Mouse (Mus musculus) ovary, postnatal 14 days (tissue): Measurements from ENCODE around the gene Prkcb.
"Not testable (repeated sequence)": the region's sequence is repeated elsewhere in the genome, so short reads cannot be mapped to it uniquely, and the experiment has no call there.

Experiments used
- DNase-seq: peaks from one replicate; pipeline ENCODE4 v3.0.0; 2022; ENCODE audit warnings: low spot score

Gene Prkcb

DNA sequence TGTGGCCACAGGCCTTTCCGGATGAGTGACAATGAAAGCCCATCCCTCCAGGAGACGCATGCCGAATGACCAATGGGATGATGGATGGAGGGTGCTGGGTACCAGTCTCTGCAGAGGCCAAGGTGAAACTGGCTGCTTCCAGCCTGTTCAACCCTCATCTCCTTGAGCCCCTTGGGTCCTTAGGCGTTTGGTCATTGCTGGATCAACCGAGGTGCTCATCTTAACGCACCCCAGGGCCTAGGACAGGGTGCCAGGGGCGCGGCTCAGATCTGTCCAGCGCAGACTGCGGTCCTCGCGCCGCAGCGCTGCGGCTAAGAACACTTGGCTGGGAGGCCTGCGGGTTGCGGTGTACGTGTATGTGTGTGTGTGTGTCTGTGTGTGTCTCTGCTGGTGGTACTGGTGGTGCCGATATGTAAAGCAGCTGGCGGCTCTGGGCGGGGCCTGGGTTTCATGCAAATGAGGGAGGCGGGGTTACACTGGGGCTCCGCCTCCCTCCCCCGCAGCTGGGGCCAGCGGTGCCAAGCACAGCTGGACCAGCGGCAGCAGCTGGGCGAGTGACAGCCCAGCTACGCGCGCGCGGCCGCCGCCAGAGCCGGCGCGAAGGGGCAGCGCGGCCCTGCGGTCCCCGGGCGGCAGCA is at the start of gene Prkcb:
Gene Prkcb, plus strand, starts transcription at position 147 of the 638 bp plus-strand sequence.
- peak; percentile 49 for DNase-seq

DNA sequence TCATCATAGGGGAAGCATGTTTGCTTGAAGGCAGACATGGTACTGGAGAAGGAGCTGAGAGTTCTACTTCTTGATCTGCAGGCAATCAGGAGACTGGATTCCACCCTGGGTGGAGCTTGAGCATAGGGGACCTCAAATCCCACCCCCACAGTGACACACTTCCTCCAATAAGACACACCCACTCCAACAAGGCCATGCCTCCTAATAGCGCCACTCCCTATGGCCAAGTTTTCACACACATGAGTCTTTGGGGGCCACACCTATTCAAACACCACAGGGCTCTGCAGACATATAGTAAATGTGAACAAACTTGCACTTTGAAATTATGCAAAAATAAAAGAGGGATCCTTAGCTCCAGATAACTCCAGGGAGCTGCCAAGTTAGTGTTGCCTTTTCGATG is 49.6 kb upstream of the Prkcb start:
- no peak for DNase-seq

DNA sequence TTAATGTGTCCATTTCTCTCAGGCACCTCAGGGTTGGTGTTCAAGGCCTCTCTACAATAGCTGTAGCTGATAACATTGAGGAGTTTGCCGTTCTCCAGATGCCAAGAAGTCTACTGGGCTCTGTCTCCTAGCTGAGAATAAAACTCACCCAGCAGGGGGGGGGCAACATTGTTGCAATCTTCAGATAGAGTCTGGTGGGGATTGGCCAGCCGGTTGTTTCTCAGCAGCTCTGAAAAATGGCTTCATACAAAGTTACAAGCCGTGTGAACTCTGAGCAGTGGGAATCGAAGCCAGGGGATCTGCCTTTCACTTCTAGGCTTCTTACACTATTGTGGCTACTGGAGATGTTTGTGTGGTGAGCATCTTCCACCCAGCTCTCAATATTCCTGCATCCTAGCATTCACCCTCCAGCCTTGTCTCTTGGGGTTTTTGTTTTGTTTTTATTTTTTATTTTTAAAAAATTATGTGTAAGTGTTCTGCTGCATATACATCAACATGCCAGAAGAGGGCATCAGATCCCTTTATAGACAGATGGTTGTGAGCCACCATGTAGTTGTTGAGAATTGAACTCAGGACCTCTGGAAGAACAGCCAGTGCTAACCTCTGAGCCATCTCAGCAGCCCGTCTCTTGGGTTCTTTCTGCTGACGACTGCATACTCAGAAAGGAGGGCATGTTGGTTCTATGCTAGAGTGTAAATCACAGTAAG is 48.0 kb upstream of the Prkcb start:
- DNase-seq = no peak

DNA sequence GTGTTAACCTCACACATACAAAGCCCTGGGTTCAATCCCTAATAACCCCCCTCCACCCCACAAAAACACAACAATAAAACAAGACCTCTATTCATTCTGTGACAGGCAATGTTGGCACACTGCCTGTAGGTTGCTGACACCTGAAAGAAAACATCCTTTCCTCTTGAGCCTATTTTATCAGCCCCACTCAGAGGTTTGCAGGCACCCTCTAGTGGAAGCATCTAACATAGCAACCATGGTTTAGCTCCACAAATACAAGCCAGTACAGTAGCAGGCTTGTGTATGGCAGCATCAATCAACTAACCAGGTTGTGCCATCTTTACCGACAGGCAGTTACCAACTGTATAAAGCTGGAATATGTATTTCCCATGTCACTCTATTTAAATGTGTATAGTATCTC is 46.3 kb upstream of the Prkcb start:
- DNase-seq = peak; percentile 12

DNA sequence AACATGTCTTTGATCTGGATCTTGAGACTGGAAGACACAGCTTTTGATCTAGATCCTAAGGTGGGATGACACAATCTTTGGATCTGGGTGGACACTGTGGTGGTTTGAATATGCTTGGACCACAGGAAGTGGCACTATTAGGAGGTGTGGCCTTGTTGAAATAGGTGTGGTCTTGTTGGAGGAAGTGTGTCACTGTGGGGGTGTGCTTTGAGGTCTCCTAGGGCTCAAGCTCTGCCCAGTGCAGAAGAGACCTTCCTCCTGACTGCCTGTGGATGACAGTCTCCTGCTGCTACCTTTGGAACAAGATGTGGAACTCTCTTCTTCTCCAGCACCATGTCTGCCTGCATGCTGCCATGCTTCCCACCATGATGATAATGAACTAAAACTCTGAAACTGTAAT is 45.8 kb upstream of the Prkcb start:
- DNase-seq = not testable (repeated sequence)

DNA sequence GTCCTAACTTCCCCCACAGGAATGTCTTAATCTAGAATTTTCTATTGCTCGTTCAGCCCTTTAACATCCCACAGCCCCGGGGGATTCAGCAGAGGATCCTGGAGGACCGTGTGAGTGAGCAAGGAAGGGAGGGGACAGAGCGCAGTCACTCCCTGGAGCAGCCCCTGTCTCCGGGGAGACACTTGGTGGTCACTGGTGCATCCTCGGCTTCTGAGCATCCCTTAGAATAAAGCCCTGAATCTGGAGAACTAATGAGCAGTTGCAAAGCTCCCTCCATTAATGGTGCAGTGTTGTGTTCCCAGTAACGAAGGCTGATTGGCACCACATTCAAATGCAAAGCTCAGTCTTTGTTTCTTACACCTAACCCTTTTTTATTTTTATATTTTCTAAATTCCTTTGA is 44.4 kb upstream of the Prkcb start:
- DNase-seq = no peak

DNA sequence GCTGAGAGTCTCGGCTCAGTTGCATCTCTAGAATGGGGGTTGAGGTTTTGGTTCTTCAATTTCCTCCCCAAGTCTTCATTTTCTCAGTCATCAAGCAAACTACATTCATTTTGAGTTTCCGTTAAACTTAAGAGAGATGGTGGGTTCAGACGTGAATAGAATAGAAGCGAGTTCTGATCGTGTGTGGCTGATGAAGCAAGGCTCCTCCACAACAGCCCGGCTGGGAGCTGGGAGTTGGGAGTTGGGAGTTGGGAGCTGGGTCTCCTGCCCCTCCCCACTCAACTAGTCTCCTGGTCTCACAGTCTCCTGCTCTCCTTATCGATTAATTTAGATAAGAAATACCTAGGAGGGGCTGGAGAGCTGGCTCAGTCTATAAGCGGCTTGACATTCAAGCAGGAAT is 44.0 kb upstream of the Prkcb start:
- DNase-seq = no peak

DNA sequence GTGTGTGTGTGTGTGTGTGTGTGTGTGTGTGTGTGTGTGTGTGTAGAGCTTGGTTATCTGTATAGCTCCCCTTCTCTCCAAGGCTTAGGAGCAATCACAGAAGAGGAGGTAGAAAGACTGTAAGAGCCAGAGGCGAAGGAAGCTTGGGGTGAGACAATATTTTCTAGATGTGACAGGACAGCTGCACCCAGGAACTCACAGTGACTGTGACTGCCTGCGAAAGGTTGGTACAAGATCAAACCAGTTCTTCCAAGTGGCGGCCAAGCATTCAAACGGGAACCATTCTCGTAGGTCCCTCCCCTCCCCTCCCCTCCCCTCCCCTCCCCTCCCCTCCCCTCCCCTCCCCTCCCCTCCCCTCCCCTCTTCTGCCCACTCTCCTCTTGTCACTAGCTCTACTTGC is 42.6 kb upstream of the Prkcb start:
- DNase-seq = no peak

DNA sequence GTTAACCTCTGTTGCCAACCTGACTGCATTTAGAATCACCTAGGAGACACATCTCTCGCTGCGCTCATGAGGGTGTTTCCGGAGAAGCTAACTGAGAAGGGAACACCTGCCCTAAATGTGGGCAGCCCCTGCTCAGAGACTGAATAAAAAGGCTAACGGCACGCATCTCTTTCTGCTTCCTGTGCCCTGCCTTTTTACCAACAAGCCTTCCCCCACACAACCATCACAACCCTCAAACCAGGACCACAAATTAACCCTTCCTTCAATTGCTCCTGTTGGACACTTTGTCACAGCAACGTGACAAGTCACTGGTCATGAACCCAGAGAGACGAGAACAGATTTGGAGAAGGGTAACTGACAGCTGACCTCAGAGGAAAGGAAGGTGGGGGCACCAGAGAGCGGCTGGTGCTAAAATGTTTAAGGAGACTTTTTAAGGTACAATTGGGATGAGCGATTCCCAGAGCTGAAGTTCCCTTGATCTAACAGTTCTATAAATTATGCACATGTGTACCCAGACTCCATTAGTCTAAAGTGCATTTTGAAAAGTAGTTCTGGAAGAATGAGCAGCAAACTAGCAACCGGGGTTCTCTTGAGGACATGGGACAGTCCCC is 41.2 kb upstream of the Prkcb start:
- no peak for DNase-seq

DNA sequence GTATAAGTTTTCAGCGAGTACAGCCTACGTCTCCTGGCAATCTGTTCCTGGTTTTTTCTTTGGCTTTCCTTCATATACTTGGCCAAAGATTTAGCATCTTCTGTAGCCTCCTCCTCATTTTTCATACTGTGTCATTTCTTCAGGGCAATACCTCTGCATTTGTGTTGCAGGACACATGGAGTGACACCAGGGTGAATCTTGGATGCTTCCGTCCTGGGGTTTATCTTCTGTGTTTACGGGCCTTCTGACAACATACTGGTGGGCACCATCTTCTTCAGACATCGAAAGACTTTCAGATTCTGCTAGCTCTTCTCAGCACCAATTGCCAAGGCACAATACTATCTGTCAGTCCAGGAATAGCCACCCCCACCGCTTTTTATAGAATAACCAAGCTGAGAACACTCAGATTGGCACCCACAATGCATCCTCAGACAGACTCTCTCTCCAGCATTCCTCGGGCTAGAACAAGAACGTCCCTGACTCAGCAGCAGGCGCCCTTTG is 39.2 kb upstream of the Prkcb start:
- DNase-seq = no peak

DNA sequence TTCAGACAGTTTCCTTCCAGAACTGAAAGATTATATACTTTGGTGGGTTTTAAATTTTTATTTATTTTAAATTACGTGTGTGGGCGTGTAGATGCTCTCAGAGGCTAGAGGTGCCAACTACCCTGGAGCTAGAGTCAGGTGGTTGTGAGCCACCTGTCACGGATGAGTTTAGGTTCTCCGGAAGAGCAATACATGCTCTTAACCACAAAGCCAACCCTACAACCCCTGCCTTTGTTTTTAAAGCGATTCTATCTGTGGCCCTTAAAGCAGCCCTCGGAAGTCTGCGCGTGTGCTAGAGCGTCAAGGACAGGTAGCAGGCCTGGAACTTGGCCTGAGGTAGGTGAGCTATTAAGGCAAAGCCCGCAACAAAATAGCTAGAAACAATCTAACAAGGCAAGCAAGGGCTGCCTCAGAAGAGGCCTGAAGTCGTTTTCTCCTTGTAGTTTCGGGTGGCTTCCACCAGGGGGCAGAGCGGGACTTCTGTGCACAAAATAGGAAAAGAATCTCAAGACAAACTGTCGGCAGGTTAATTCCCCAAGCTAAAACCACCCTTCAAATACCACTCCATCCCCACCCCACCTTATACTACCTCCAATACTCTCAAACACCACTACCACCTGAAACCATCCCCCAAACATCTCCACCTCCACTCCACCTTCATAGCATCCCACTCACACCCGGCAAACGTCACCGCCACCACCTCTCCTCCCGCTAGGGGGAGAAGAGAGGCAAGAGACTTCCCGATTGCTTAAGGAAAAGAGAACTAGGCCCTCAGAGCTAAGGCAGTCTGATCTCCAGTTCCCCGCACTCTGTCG is 37.1 kb upstream of the Prkcb start:
- DNase-seq = peak; percentile 65

DNA sequence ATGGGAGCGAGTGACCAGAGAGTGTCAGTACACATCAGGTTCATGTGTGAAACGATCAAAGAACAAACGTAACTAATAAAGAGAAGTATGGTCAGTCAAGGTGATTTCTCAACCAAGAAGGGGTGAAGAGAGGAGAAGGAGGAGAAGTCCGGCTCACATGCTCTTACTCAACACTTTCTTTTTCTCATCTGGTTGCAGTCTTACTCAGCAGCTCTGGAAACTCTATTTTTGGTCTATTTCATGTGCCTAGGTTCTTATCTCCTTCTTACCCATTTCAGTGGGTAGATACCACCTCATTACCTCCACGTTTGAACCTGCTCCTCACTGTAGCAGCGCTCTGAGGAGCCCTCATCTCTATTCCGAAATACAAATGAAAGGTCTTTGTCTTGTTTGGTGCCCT is 31.8 kb upstream of the Prkcb start:
- DNase-seq = no peak

DNA sequence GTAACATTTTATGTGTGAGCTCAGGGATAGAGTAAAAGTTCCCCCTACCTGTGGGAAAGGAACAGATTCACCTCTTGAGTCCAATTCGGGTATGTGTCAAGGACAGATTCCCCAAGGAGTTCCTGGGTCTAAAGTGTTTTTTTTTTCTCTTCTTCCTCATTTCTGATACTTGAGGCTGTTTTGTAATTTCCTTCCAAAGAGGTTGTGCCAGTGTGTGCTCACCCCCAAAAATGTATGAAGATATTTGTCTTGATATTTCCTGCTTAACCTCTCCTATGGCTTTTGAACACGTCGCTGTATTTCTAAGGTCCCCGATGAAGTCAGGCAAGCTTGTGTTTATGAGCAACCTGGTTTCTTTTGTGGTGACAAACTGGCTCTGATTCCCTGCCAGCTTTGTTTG is 30.0 kb upstream of the Prkcb start:
- DNase-seq = no peak

DNA sequence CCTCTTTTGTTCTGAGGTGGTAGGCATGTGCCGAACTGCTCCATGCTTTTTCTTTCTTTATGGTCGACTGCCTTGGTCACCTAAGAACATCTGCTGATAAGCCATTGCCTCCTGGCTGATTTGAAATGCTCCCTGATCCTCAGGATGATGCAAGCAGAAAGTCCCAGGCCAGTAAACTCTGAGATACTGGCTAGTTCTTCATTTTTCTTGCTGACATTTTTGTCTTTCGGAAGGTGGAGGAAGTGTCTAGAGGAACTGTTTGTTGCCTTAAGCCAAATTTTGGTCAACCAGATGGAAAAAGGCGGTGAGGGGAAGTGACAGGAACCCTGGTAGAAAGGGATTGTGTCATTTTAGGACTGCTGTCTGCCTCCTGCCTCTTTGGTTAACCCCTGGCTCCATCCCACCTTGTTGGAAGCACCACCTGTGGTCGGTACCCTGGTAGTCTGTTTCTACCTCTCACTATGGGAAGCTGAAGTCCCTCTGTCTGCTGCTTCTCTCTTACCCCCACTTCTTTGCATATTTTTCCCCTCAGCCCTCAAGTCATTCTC is 28.4 kb upstream of the Prkcb start:
- no peak for DNase-seq

DNA sequence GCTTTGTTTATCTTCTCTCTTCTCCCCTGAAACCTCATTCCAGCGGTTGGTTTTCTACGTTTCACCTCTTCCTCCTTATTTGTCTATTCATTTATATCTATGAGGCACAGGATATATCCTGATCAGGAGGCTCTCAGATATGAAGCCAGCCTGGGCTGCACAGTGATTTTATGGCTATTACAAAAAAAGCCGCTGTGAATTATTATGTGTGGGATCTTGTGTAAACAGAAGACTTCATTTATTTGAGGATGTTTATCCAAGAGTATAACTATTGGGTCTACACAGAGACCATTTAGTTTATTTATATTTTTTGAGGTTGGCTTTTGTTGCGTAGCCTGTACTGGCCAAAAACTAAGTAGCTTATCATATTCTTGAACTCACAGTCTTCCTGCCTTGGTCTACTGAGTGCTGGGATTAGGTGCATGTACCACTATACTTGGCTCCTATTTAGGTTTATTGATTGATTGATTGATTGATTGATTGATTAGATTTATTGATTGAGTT is 19.5 kb upstream of the Prkcb start:
- DNase-seq = no peak

DNA sequence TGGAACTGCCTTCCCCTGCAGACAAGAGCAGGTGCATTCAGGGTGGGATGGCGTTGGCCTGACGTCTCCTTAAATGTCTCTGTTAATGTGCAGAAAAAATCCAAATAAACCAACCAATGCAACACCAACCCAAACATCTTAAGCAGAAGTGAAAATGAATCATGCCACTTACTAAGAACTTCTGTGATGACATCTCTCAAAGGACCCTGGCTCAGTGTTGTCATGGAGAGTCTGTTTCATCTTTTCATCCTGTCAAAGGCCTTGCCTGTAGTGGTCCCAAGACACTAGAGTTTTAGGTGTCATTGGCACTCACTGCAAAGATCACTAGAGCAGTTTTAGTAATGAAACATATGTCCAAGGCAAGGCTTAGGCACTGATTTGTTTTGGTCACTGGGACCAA is 16.2 kb upstream of the Prkcb start:
- no peak for DNase-seq

DNA sequence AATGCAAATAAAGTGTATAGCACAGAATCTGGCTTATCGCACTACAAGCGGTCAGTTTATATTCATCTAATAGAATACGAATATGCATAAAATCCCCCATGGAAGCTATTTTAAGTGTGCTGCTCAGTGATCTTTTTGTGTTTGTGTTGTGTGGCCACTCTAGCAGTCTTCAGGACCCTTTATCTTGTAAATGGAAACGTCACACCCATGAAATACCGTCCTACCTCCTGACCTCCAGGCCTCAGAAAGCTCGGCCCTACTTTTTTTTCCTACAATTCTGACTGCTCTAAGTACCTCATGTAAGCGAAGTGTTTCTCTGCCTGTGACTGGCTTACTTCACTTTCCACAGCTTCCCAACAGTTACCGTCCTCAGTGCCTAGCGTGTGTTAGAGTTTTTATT is 9.0 kb upstream of the Prkcb start:
- DNase-seq = no peak

DNA sequence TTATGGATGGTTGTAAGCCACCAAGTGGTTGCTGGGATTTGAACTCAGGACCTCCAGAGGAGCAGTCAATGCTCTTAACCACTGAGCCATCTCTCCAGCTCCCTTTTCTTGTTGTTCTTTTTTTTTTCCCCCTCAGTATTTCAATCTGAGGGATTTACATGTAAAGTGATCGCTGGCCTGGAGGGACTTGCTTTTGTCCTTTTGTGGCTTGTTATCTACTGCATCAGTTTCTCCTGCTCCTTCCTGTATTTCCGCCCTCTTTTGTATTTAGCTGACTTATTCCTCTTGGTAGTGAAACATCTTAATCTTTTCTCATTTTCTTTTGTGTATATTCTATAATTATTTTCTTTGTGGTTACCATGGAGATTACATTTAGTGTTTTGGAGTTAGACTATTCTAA is 8.2 kb upstream of the Prkcb start:
- DNase-seq = no peak

DNA sequence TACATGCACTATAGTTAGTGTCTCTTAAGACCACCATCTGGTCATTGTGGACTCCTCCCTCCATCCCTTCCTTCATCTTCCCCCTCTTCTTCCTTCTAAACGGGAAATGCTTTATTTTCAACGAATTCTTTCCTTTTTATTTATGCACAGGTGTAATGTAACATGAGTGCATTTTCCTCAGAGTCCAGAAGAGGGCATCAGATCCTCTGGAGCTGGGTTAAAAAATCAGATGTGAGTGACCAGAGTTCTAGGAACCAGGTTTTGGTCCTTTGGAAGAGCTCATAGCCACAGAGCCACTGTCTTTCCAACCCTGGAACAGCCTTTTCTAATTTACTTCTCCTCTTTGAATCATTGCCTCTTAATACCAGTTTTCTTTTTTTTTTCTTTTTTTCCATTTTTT is 6.0 kb upstream of the Prkcb start:
- no peak for DNase-seq

DNA sequence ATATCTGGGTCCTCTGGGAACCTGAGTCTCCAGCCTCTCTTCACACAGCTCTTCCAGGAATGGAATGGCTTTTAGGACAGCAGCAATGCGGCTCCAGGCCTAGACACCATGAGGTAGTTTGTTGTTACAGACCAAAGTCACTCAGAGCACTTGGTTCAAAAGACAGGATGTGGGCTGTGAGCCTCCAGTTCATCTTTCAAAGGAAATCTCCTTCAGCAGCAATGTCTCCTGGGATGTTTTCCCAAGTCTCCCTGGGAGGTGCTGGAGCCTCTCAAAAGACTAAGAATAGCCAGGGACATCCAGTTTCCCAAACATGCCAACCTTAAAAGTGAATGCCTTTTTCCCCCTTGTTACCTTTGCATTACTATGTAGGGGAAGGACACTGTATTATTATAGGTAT is 1.3 kb upstream of the Prkcb start:
- no peak for DNase-seq

DNA sequence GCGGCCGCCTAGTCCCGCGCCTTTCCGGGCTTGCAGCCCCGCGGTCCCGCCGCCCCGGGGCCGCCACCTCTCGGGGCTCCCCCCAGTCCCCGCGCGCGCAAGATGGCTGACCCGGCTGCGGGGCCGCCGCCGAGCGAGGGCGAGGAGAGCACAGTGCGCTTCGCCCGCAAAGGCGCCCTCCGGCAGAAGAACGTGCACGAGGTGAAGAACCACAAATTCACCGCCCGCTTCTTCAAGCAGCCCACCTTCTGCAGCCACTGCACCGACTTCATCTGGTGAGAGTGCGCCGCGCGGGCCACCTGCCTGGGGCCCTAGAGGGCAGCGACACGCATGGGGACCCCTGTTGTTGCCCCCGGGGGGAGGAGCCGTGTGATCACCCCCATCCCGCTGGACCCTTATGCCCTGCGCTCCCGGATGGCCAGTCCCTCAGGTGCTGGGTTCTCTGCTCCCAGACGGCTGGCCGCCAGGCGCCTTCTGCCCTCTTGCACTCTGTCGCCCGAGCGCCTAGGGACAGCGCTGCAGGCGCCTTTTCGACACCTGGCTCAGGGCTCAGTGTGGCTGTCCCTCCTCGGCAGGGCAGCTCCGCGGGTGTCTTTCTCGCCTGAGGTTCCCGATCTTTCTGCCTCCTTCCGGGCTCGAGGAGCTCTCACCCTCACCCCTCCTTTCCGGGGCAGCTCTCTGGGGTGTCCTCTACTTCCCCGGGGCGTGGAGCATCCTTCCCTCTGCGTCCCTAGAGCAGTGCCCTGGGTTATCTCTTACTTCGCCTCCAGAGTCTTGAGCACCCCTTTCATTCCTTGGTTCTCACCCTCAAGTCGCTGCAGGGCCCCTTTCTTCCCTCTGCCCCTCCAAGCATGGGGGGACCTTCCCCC is 926 bp downstream of the Prkcb start:
- DNase-seq = peak; percentile 1
